Mouse (Mus musculus) urinary bladder, postnatal 10 days (tissue): ENCODE data around the gene Atad3a.
A peak's percentile ranks its signal among the peaks of the same experiment; 100 is the strongest.

Experiments
- DNase-seq: peaks from one replicate; pipeline ENCODE4 v3.0.0; 2022; ENCODE audit warnings: low spot score

The Atad3a gene

GRCm38 (mm10) chr4:155739152-155739551 is 21.7 kb downstream of the Atad3a start:
- no peak for DNase-seq

DNA sequence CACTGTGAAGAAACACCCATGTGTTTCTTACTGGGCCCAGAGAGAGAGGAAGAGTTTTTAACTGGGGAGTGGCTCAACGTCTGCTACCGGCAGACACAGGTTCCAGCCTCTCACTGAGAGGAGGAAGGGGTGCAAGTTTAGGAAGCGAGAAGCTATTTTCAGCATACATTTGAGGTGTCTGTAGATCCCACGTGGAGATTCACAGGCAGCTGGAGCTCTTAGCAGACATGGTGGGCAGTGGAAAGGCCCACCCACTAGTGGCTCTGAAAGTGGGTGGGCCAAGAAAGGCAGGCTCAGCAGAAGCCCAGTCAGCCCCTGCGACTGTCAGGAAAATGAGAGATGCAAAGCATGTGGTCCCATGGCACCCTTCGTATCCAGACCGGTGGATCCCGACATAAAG is 22.6 kb downstream of the Atad3a start:
- DNase-seq: no peak

- no peak for DNase-seq
These were observed 24.5 kb downstream of the Atad3a start for GRCm38 (mm10) chr4:155736421-155736820.

- DNase-seq: no peak
These were observed 25.1 kb downstream of the Atad3a start for GRCm38 (mm10) chr4:155735788-155736187.

DNA sequence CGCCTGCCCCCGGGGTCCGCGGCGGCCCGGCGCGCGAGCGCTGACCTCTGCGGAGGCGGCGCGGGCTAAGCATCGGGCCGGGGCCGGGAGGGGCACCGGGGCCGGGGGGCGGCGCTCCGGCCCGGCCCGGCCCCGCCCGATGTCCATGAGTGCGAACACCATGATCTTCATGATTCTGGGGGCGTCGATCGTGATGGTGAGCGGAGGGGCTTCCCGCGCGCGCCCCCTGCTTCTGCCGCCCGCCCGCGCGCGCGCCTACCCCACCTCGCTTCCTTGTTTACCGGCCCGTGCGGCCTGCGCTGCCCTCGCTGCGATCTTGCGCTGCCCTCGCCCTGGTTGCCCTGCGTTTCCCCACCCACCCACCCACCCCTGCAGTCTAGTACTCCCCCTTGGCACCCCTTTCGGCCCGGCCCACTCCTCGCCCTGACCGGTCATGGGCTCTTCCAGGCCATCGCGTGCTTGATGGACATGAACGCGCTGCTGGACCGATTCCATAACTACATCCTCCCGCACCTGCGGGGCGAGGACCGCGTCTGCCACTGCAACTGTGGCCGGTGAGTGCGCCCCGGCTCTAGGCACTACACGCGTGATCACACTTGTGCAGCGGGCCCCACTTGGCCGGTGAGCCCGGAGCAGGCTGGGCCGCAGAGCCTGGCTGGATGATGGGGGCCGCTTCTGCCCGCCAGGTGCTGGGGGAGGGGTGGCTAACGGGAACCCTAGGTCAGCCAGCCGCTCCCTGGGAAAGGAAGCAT is 25.8 kb downstream of the Atad3a start:
- no peak for DNase-seq

GRCm38 (mm10) chr4:155734350-155734941 is 26.4 kb downstream of the Atad3a start, which contains the start of gene Tmem240:
Gene Tmem240 (plus strand): TSS chr4:155734800.
- peak; percentile 65 for DNase-seq

GRCm38 (mm10) chr4:155733267-155733666 is 27.6 kb downstream of the Atad3a start:
- no peak for DNase-seq

GRCm38 (mm10) chr4:155727993-155728392 is 32.9 kb downstream of the Atad3a start:
- no peak for DNase-seq

GRCm38 (mm10) chr4:155721668-155722083 is 39.2 kb downstream of the Atad3a start:
- no peak for DNase-seq

DNA sequence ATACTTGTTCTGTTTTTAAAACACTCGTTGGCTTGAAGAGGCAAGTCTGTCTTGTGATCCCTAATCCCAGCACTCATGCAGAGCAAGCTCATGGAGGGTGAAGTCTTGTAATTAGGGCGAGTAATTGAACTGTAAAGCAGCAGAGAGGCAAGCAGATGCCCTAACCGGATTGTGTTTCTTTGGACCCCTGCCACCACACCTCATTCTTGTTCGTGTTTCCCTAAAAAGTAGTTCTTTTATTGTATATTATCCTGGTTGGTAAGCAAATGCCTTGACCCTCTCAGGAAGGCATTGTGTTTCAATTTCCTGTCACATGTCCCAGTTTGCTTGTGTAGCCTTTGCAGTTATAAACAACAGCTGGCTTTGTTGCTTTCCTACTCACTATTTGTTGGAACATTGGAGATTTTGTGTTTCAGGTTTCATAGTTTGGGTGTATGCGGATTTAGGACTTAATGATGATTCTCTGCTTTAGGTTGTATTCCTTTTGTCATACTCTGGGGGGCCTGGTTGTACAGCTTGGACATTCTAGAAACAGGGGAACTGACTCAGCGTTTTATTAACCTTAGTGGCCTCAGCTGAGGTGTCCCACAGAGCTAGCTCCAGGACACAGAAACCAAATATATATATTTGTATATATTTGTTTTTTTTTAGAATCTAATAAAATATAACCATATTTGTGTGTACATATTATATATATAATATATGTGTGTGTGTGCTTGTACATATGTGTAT is 50.2 kb downstream of the Atad3a start:
- DNase-seq: no peak

DNA sequence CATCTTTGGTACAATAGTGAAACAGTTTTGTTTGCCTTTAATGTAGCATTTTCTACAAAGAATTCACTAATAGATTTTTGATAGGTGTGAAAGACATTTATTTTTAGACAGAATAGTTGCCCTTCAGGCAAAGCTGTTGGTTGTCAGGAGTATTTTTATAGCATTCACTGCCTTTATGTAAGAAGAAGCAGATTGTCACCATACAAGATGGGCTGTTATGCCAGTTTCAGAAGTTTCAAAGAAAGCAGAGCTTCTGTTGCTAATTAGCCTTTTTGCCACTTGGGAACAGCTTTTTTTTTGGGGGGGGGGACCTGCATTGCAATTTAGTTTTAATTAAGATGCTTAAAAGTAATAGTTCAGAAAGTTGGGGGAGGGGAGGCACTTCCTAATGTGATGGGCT is 51.9 kb downstream of the Atad3a start:
- no peak for DNase-seq

DNA sequence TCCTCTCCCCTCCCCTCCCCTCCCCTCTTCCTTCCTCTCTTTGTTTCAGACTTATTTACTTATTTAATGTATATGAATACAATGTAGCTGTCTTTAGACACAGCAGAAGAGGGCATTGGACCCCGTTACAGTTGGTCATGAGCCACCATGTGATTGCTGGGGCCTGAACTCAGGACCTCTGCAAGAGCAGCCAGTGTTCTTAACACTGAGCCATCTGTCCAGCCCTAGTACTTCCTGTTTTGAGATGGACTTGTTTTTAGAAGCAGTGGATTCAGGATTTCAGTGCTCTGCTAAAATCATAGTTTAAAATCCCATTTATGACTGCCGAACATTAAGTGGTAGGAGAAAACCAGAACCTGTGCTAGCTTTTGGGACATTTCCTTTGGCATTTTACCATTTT is 52.3 kb downstream of the Atad3a start:
- DNase-seq: no peak

GRCm38 (mm10) chr4:155705592-155705929 is 55.3 kb downstream of the Atad3a start:
- DNase-seq: no peak

DNA sequence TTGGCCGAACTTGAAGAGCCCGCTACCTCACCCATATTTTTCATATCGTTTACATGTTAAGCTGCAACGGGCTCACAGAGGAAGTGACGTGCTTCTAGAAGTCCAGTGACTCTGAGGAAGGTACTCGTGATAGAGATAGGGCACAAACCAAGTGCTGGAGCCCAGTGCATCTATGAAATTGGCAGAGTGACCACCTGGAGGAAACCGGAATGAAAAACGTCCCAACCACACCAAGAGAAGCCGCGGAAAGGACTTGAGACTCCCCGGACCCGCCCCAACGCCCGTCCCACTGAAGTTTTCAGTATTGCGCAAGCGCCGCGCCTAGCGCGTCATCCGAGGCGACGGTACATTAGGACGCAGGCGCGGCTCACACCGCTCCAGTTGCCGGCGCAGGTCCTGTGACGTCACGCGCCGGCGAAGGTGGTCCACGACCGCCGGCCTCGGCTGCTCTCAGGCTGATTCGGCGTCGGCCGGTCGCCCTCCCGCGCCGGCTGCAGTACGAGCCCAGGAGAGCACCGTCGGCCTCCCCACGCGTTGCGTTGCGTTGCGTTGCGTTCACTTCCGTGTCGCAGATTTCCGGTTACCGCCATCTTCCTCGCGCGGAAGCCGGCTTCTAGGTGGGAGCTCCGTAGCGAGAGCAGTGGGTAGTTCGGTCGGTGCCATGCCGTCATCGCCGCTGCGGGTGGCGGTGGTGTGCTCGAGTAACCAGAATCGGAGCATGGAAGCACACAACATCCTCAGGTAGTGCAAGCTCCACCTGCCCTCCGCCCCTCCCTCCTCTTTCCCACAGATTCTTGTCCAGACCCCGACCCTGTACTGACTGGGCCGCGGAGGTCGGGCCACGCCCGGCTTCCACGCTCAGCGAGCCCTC is 55.9 kb downstream of the Atad3a start, which contains the start of gene Ssu72:
Gene Ssu72, plus strand, starts transcription at position 80 of the 871 bp plus-strand sequence.
- peak; percentile 71 for DNase-seq

DNA sequence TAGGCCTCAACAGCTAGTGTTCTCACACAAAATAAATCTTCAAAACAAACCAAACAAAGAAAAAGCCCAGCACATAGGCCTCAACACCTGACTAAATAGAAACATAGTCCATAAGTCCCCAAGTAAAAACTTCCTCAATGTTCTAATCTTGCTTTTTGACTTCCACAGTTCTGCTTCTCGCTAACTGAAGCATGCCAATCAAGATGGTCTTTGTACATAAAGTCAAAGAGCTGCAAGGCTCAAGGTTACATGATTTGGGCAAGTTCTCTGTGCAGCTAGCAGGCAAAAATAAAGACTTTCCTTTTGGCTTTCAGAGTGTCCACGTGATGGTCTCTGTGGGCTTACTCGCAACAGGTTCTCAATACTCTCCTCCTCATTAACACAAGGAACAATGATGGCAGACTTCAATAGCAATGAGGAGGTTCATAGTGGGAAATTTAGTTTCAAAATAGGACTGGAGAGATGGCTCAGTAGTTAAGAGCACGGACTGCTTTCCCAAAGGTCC is 57.4 kb downstream of the Atad3a start:
- no peak for DNase-seq

- DNase-seq: no peak
These were observed 60.5 kb downstream of the Atad3a start for GRCm38 (mm10) chr4:155700425-155700824.

- no peak for DNase-seq
These were observed 64.3 kb downstream of the Atad3a start for GRCm38 (mm10) chr4:155696261-155697255.

GRCm38 (mm10) chr4:155695531-155696062 is 65.3 kb downstream of the Atad3a start:
- no peak for DNase-seq

GRCm38 (mm10) chr4:155694482-155695401 is 66.2 kb downstream of the Atad3a start:
- DNase-seq: no peak
